Mouse (Mus musculus) ES-E14 (cell line): ENCODE data around the gene Unk.
"Not testable (repeated sequence)": the region's sequence is repeated elsewhere in the genome, so short reads cannot be mapped to it uniquely, and the experiment has no call there.

ENCODE experiments used
- HCFC1 ChIP-seq: IDR thresholded peaks from 2 replicates; pipeline ENCODE4 v1.6.1; 2012; ENCODE audit warnings: low read length, inconsistent platforms, borderline replicate concordance; ENCODE audit not compliant: insufficient read depth
- MAFK ChIP-seq: IDR thresholded peaks from 2 replicates; pipeline ENCODE4 v1.6.1; 2014; ENCODE audit warnings: mild to moderate bottlenecking, low read depth, low read length, inconsistent platforms; ENCODE audit not compliant: insufficient read depth

DNA sequence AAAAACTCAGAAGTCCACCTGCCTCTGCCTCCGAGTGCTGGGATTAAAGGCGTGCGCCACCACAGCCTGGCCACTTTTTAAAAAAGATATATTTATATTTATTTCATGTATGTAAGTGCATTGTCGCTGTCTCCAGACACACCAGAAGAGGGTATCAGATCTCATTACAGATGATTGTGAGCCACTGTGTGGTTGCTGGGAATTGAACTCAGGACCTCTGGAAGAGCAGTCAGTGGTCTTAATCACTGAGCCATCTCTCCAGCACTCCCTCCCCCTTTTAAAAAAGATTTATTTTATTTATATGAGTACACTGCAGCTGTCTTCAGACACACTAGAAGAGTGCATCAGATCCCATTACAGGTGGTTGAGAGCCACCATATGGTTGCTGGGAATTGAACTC is 11.3 kb upstream of the Unk start:
- TF ChIP-seq MAFK, HCFC1: not testable (repeated sequence)
